Mouse (Mus musculus) myocyte (in vitro differentiated cells): ENCODE data around the gene R3hcc1l.

Experiments
- E2F4 ChIP-seq: IDR thresholded peaks from one replicate; pipeline ENCODE4 v1.6.1; 2011; ENCODE audit warnings: mild to moderate bottlenecking, control low read depth, moderate library complexity; ENCODE audit not compliant: insufficient read depth
- MYOD1 ChIP-seq, 3 experiments: IDR thresholded peaks; one replicate each; pipeline ENCODE4 v1.6.1; 2011; ENCODE audit warnings: control low read depth in 2 of 3, low read depth in 2 of 3, mild to moderate bottlenecking in 2 of 3, moderate library complexity in 1 of 3; ENCODE audit not compliant: insufficient read length in 2 of 3, control insufficient read depth in 1 of 3
- POLR2A ChIP-seq: IDR thresholded peaks from one replicate; pipeline ENCODE4 v1.6.1; 2011; ENCODE audit warnings: low read depth, mild to moderate bottlenecking, control low read depth, moderate library complexity; ENCODE audit not compliant: insufficient read length
- REST ChIP-seq: IDR thresholded peaks from one replicate; pipeline ENCODE4 v1.6.1; 2011; ENCODE audit warnings: mild to moderate bottlenecking, control low read depth, moderate library complexity; ENCODE audit not compliant: insufficient read depth, insufficient read length

DNA sequence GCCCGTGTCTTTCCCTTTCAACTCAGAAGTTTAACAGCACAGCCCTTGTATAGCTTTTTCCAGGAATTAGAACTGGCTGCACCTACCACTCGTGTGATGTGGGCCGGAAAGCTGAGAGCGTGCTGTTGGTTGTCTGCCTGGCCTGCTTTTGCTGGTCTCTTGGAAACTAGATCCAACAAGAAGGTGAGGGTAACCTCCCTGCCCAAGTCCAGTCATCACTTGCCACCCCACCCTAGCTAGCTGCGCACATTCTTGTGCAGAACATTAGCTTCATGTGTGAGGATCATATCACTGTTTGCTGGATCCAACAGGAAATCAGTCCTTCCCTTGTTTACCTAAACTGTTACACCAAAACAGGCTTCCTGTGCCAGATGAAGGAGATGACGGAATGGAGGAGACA, 74.9 kb downstream of the R3hcc1l start:
- TF ChIP-seq E2F4 (no peak), POLR2A (no peak), REST (no peak), MYOD1 (IDR thresholded peaks at IDR 0.05; ENCODE audit: control insufficient read depth in 1 of 3, insufficient read length in 2 of 3, low read depth in 2 of 3) (no peak)
